Mouse (Mus musculus): Measurements from ENCODE around the gene Ralgps1. TPM values are rescaled to one million over a fixed set of nuclear protein-coding genes. Genes with fewer than 3 reads are reported as not detected.

Ralgps1 gene
- polyA plus RNA-seq, 1 experiment from 2014 or later: 2.8 TPM

DNA sequence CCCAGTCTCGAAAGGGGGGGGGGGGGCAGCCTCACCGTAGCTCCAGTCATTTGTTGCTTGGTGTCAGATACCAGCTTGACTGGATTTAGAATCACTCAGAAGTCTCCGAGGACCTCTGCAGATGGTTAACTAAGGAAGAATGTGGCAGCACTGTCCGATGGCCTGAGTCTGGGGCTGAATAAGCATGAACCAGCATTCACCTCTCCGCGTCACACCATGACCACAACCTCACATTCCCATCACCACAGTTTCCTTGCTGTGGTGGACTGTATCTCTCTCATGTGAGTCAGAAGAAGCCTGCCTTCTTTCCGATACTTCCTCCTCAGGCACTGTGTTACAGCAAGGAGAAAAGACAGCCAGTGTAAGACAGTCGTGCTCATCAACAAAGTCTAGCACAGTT, 12.1 kb downstream of the Ralgps1 start:
- no peak for ATAC-seq (ENCODE audit: insufficient number of reproducible peaks, low FRiP score, low TSS enrichment, low read depth)
- H3K36me3 ChIP-seq: no peaks in the 10 kb centered on the region
- no peak overlapping the region for H3K27ac ChIP-seq
- peaks cover 3% of the 10 kb centered on the region; the same call in 1 of the 2 replicates for H3K4me1 ChIP-seq
- H3K9ac ChIP-seq: no peak overlapping the region
- no peak overlapping the region for H3K4me2 ChIP-seq
- H3K27me3 ChIP-seq: no peaks in the 10 kb centered on the region
- H3K9me3 ChIP-seq: no peaks in the 10 kb centered on the region
- WGBS: 88% methylated on average over 8 of the region's 8 CpGs
- no peak overlapping the region for H3K4me3 ChIP-seq

DNA sequence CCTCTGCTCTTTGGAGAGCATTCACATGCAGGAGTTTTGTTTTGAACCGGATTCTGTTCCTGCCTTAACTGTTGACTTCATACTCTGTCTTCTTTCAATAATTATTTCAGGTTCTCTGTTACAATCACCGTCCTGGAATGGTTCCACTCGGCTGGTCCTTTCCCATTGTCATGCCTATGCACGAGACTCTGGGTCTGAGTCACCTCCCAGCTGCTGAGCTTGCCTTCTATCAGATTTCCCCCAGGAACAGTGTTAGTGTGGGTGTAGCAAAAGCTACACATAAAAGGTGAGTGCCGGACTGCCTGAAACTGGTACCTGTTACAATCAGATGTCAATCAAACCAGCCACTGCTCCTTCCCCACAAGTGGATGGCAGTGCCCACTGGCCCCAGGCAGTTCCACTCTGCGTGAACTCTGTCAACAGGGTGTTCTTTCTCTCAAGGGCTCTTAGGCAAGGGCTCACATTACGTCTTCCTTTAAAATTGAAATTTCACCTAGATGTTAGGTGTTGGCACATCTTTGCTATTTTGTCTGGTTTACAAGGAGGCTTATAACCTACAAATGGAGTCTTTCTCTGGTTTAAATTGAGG, 13.9 kb downstream of the Ralgps1 start:
- Histone ChIP-seq H3K9ac (no peak overlapping the region), H3K4me3 (no peak overlapping the region), H3K4me2 (no peak overlapping the region), H3K27me3 (no peaks in the 10 kb centered on the region), H3K27ac (no peak overlapping the region), H3K9me3 (no peaks in the 10 kb centered on the region), H3K36me3 (no peaks in the 10 kb centered on the region), H3K4me1 (peaks cover 3% of the 10 kb centered on the region; the same call in 1 of the 2 replicates)
- no peak for ATAC-seq (ENCODE audit: insufficient number of reproducible peaks, low FRiP score, low TSS enrichment, low read depth)
- WGBS: 81% methylated on average over 7 of the region's 7 CpGs

DNA sequence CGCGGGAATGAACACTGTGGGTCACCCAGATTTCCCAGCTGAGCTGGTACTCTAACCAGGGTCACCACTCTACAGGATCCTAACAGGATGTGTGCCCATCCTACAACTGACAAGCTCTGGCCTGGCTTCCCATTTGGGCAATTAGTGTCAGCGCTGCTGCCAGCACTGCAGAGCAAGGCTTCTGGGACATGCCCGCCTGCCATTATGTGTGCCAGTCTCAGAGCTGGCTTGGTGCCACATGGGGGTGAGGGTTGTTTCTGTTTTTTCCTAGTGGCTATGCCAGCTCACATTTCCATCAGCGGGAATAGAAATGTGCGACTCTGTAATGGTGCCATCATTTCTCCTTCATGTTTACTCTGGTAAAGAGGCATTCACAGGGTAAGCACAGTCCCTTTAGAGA, 15.7 kb downstream of the Ralgps1 start:
- Histone ChIP-seq H3K27ac (no peak overlapping the region), H3K4me1 (peaks cover 3% of the 10 kb centered on the region; the same call in 1 of the 2 replicates), H3K9ac (no peak overlapping the region), H3K9me3 (no peaks in the 10 kb centered on the region), H3K4me3 (no peak overlapping the region), H3K36me3 (no peaks in the 10 kb centered on the region), H3K27me3 (no peaks in the 10 kb centered on the region), H3K4me2 (no peak overlapping the region)
- ATAC-seq (ENCODE audit: insufficient number of reproducible peaks, low FRiP score, low TSS enrichment, low read depth): no peak
- WGBS: 93% methylated on average over 6 of the region's 6 CpGs

DNA sequence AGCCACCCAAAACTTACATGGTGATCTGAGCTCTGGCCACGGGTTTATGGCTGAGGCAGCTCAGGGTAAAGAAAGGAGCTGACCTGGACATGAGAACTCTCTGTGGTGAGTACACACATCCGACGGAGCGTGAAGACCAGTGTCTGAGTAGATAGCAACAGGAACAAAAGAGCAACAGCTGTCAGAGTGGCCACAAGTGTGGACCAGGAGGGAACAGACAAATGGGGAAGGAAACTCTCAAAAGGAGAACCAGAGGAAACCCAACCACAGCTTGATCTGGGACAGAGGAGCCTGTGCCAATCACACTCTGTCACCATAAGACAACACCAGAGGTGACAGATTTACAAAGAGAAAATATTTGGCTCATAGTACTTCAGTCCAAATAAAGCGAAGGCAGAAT, 17.9 kb downstream of the Ralgps1 start:
- H3K4me3 ChIP-seq: no peak overlapping the region
- H3K36me3 ChIP-seq: no peaks in the 10 kb centered on the region
- H3K4me1 ChIP-seq: peaks cover 7% of the 10 kb centered on the region; the same call in 1 of the 2 replicates
- H3K27ac ChIP-seq: no peak overlapping the region
- no peak overlapping the region for H3K4me2 ChIP-seq
- WGBS: 70% methylated on average over 5 of the region's 5 CpGs
- H3K9me3 ChIP-seq: no peaks in the 10 kb centered on the region
- H3K9ac ChIP-seq: no peak overlapping the region
- H3K27me3 ChIP-seq: no peaks in the 10 kb centered on the region
- ATAC-seq (ENCODE audit: insufficient number of reproducible peaks, low FRiP score, low TSS enrichment, low read depth): no peak

DNA sequence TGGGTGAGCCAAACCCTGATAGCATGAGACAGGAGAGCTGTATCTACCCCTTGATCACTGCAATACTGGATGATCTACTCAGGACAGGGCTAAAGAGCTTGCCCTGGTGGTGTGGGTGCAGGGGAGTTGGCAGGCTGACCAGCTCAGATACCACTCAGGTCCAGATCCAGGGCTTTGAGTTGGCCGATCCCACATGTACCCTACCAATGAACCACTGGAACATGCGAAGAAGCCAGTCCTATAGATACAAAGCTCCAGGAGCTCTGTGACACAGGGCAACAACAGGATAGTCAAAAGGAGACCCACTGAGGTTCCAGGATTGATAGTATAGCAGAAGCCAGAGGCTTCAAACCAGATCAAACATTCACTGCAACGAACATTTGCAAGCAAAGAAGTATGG, 19.8 kb downstream of the Ralgps1 start:
- ATAC-seq (ENCODE audit: insufficient number of reproducible peaks, low FRiP score, low TSS enrichment, low read depth): no peak
- WGBS: 88% methylated on average over 3 of the region's 3 CpGs
- no peak overlapping the region for H3K4me3 ChIP-seq
- no peak overlapping the region for H3K4me2 ChIP-seq
- no peaks in the 10 kb centered on the region for H3K36me3 ChIP-seq
- H3K27ac ChIP-seq: no peak overlapping the region
- H3K4me1 ChIP-seq: peaks cover 15% of the 10 kb centered on the region
- H3K9ac ChIP-seq: no peak overlapping the region
- no peaks in the 10 kb centered on the region for H3K27me3 ChIP-seq
- H3K9me3 ChIP-seq: no peaks in the 10 kb centered on the region

DNA sequence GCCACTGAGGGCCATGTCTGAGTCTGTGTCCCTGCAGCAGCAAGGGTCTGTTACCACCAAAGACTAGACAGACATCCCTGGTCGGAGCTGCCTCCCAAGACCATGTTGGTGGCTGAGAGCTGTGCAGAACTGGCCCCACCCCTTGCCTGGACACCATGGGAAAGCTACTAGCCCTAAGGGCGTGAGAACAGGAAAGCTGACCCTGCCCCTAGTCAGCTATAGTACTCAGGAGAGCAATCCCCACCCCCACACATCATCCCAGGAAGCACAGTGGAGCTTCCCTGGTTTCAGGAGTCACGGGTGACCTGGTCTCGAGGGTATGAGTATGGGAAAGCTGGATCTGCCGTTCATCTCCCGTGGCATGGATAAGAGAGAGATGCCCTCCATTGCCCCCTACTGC, 20.4 kb downstream of the Ralgps1 start:
- Histone ChIP-seq H3K4me1 (peaks cover 19% of the 10 kb centered on the region), H3K4me2 (no peak overlapping the region), H3K4me3 (no peak overlapping the region), H3K36me3 (no peaks in the 10 kb centered on the region), H3K27me3 (no peaks in the 10 kb centered on the region), H3K9ac (no peak overlapping the region), H3K9me3 (no peaks in the 10 kb centered on the region), H3K27ac (no peak overlapping the region)
- no peak for ATAC-seq (ENCODE audit: insufficient number of reproducible peaks, low FRiP score, low TSS enrichment, low read depth)
- WGBS: 64% methylated on average over 6 of the region's 6 CpGs

DNA sequence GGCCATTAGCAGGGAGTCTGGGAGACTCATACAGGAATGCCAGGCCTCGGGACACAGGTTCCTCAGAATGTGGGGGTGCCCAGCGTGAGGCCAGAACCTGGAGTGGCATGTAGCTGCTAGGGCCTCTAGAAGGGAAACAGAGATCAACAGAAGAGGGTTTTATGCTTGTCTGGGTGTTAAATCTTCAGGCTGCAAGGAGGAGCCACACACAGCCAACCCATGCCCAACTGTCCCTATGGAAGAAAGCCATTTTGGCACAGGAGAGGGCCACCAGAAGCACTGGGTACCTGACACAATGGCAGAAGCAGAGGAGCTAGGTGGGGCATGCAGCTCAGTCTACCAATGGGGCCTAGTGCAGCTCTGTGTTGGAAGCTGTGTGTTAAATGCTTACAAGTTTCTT, 21.7 kb downstream of the Ralgps1 start:
- H3K36me3 ChIP-seq: no peaks in the 10 kb centered on the region
- ATAC-seq (ENCODE audit: insufficient number of reproducible peaks, low FRiP score, low TSS enrichment, low read depth): no peak
- no peak overlapping the region for H3K4me2 ChIP-seq
- no peaks in the 10 kb centered on the region for H3K9me3 ChIP-seq
- H3K4me3 ChIP-seq: no peak overlapping the region
- 42% methylated on average over 2 of the region's 2 CpGs for WGBS
- H3K27me3 ChIP-seq: no peaks in the 10 kb centered on the region
- no peak overlapping the region for H3K27ac ChIP-seq
- no peak overlapping the region for H3K9ac ChIP-seq
- peaks cover 20% of the 10 kb centered on the region for H3K4me1 ChIP-seq

DNA sequence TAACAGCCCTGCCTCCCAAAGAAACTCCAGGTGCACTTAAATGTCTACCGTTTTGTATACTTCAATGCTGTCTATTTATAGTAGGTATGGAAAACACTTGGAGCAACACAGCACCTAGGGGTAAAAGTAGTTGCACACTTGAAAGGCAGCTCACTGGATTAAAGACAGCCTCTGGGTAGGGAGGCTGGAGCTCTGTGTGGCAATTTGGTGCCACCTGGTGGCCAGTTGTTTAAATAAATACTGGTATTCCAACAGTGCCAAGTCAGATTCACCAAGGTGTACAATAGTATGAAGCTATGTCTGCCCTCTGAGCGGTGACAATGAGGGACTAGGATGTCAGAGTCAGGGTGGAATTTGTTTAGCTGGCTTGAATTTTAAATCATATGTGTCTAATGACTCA, 22.2 kb downstream of the Ralgps1 start:
- no peak overlapping the region for H3K27ac ChIP-seq
- peaks cover 20% of the 10 kb centered on the region for H3K4me1 ChIP-seq
- no peaks in the 10 kb centered on the region for H3K36me3 ChIP-seq
- 16% methylated on average over 2 of the region's 2 CpGs for WGBS
- no peak overlapping the region for H3K4me3 ChIP-seq
- no peak overlapping the region for H3K9ac ChIP-seq
- no peaks in the 10 kb centered on the region for H3K9me3 ChIP-seq
- no peak overlapping the region for H3K4me2 ChIP-seq
- no peak for ATAC-seq (ENCODE audit: insufficient number of reproducible peaks, low FRiP score, low TSS enrichment, low read depth)
- no peaks in the 10 kb centered on the region for H3K27me3 ChIP-seq

DNA sequence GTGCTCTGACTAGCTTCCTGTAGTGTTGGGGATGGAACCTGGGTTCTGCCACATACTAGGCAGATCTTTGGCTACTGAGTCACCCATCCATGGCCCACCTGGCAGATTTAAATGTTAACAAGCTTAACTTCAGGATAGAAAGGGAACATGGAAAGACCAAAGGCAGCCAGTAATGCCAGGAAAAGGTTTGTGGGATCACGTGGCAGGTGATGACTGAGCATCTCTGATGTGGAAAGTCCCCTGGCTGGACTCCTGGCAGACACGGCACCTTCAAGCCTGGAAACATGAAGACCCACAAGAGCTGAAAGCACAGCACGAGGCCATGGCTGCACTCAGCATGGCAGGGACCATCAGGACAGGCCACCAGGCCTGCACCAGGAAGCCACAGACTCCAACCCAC, 23.0 kb downstream of the Ralgps1 start:
- no peak overlapping the region for H3K9ac ChIP-seq
- H3K4me3 ChIP-seq: no peak overlapping the region
- H3K4me1 ChIP-seq: peaks cover 20% of the 10 kb centered on the region
- no peak overlapping the region for H3K27ac ChIP-seq
- H3K4me2 ChIP-seq: no peak overlapping the region
- H3K9me3 ChIP-seq: no peaks in the 10 kb centered on the region
- no peaks in the 10 kb centered on the region for H3K27me3 ChIP-seq
- WGBS: 79% methylated on average over 3 of the region's 3 CpGs
- H3K36me3 ChIP-seq: no peaks in the 10 kb centered on the region
- ATAC-seq (ENCODE audit: insufficient number of reproducible peaks, low FRiP score, low TSS enrichment, low read depth): no peak

DNA sequence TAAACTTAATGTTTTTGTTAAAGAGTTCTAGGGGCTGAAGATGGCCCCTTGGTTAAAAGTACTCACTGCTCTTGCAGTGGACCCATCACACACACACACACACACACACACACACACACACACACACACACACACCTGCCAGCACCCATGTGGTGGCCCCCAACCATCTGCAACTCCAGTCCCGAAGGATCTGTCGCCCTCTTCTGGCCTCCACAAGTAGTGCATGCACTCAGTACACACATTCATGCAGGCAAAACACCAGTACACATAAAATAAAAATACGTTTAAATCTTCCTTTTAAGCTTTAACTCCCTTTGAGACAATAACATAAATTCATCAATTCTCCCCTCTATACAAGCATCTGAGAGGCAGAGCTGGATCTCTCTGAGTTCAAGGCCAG, 23.7 kb downstream of the Ralgps1 start:
- ATAC-seq (ENCODE audit: insufficient number of reproducible peaks, low FRiP score, low TSS enrichment, low read depth): no peak
- H3K36me3 ChIP-seq: no peaks in the 10 kb centered on the region
- no peak overlapping the region for H3K4me2 ChIP-seq
- H3K4me1 ChIP-seq: peaks cover 20% of the 10 kb centered on the region
- no peak overlapping the region for H3K27ac ChIP-seq
- H3K4me3 ChIP-seq: no peak overlapping the region
- WGBS: 23% methylated on average over 3 of the region's 3 CpGs
- H3K9me3 ChIP-seq: no peaks in the 10 kb centered on the region
- no peak overlapping the region for H3K9ac ChIP-seq
- H3K27me3 ChIP-seq: no peaks in the 10 kb centered on the region

DNA sequence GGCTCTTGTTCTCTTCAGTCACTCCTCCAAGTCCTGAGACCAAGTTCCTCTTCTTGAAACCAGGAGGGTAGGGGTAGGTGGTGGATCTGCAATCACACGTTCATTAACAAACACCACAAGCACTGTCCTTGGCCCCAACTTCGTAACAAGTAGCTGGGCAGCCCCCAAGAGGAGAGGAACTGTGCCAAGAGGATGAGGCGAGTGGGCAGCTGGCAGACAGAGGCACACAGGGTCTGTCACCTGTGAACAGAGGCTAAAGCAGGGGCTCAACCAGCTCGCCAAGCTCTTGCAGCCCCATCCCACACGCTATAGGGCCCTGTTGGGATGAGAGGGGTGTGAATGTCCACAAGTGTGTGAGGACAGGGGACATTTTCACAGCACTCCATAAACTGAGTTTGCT, 24.5 kb downstream of the Ralgps1 start:
- WGBS: 69% methylated on average over 5 of the region's 5 CpGs
- no peaks in the 10 kb centered on the region for H3K9me3 ChIP-seq
- no peak overlapping the region for H3K4me2 ChIP-seq
- H3K4me1 ChIP-seq: peaks cover 20% of the 10 kb centered on the region
- no peak overlapping the region for H3K27ac ChIP-seq
- no peaks in the 10 kb centered on the region for H3K36me3 ChIP-seq
- no peak for ATAC-seq (ENCODE audit: insufficient number of reproducible peaks, low FRiP score, low TSS enrichment, low read depth)
- no peak overlapping the region for H3K9ac ChIP-seq
- H3K27me3 ChIP-seq: no peaks in the 10 kb centered on the region
- H3K4me3 ChIP-seq: no peak overlapping the region

DNA sequence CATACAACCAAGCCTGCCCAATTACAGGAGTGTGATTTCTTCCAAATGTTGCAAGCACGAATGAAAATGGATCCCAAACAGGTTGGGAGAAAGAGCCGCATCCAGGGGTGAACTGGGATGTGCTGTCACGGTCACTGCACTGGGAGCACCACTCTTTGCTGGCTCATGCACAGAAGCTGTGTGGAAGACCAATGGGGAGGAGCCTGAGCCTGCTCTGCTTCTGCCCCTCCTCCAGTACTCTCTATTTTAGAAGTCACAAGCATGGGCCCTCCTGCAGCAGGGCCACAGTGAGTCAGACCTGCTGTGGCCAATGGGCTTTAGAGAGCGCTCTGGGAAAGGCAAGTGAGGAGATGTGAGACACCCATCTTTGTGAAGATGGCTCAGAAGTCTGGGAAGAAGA, 25.3 kb downstream of the Ralgps1 start:
- H3K27ac ChIP-seq: no peak overlapping the region
- ATAC-seq (ENCODE audit: insufficient number of reproducible peaks, low FRiP score, low TSS enrichment, low read depth): no peak
- peaks cover 20% of the 10 kb centered on the region for H3K4me1 ChIP-seq
- 64% methylated on average over 4 of the region's 4 CpGs for WGBS
- H3K9ac ChIP-seq: no peak overlapping the region
- no peaks in the 10 kb centered on the region for H3K36me3 ChIP-seq
- no peak overlapping the region for H3K4me3 ChIP-seq
- no peak overlapping the region for H3K4me2 ChIP-seq
- no peaks in the 10 kb centered on the region for H3K27me3 ChIP-seq
- no peaks in the 10 kb centered on the region for H3K9me3 ChIP-seq

DNA sequence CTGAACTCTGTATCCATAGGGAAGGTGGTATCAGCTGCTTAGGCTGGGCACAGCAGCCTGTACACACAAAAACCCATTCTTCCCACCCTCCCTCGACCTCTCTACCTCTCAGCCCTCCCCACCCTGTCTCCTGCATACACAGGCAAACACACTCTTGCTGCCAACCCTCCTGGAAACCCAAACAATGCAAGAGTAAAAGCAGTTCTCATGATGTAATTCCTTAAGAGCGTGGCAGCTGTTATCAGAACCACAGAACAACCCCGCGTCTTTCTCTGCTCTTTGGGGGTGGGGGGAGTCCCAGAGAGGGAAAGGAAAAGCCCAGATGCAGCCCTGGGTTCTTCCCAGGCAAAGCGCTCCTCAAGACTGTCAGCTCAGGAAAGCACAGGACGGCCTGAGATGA, 25.8 kb downstream of the Ralgps1 start:
- Histone ChIP-seq H3K4me2 (no peak overlapping the region), H3K4me3 (no peak overlapping the region), H3K27ac (0 out of 2 replicates have a peak overlapping the region, but pooled peaks have one; percentile 9), H3K4me1 (peaks cover 20% of the 10 kb centered on the region), H3K9ac (no peak overlapping the region), H3K27me3 (no peaks in the 10 kb centered on the region), H3K9me3 (no peaks in the 10 kb centered on the region), H3K36me3 (no peaks in the 10 kb centered on the region)
- no peak for ATAC-seq (ENCODE audit: insufficient number of reproducible peaks, low FRiP score, low TSS enrichment, low read depth)
- 47% methylated on average over 6 of the region's 6 CpGs for WGBS
